Comparison of ENCODE assay signal across 10 mouse cellular contexts in genomic region chr10:126935121-126935520, GRCm38 (mm10). TPM values are rescaled to one million over a fixed set of nuclear protein-coding genes. Genes with fewer than 3 reads are reported as not detected.
DNase-seq lines count a peak whose midpoint lies in the region; ATAC-seq lines count a peak whose summit lies in the region.
"Had no signal": no experiment of that assay in that cellular context is flagged by ENCODE, and none has a peak within 500 bp of the region (broad histone marks: within the 10 kb centered on the region; RNA-seq: fewer than 3 reads in every experiment).

No protein-coding gene starts in this region.

- DNase-seq in forebrain, embryonic 10.5 days (ENCODE audit: extremely low spot score, low spot score) = no peak
- no peak for DNase-seq in forebrain, embryonic 14.5 days (ENCODE audit: low spot score)
- DNase-seq in kidney, adult 8-10 months = no peak
- DNase-seq in urinary bladder, postnatal 14 days (ENCODE audit: low spot score) = no peak
- no peak for DNase-seq in thymus, postnatal 25 days
- DNase-seq: adrenal gland, adult 2 months; cerebellum, adult 11 months had no signal

- peaks cover 37% of the 10 kb centered on the region for H3K4me1 ChIP-seq in forebrain, embryonic 10.5 days
- H3K4me1 ChIP-seq in forebrain, embryonic 14.5 days (ENCODE audit: control insufficient read depth, insufficient read depth, low read length) = peaks cover 17% of the 10 kb centered on the region
- H3K4me1 ChIP-seq in kidney, embryonic 16.5 days (ENCODE audit: insufficient read depth, low read length) = peaks cover 36% of the 10 kb centered on the region
- peaks cover 57% of the 10 kb centered on the region for H3K4me1 ChIP-seq in embryonic facial prominence, embryonic 15.5 days
- H3K4me1 ChIP-seq in limb, embryonic 15.5 days = peaks cover 56% of the 10 kb centered on the region

- peaks cover 2% of the 10 kb centered on the region for H3K27me3 ChIP-seq in forebrain, embryonic 10.5 days (ENCODE audit: poor library complexity, severe bottlenecking)
- no peaks in the 10 kb centered on the region for H3K27me3 ChIP-seq in forebrain, embryonic 14.5 days (replicated peaks; ENCODE audit: control insufficient read depth, insufficient read depth, low read length)
- H3K27me3 ChIP-seq in kidney, embryonic 16.5 days (ENCODE audit: insufficient read depth, low read length) = no peaks in the 10 kb centered on the region
- no peaks in the 10 kb centered on the region for H3K27me3 ChIP-seq in embryonic facial prominence, embryonic 15.5 days
- no peaks in the 10 kb centered on the region for H3K27me3 ChIP-seq in limb, embryonic 15.5 days

- H3K9me3 ChIP-seq in forebrain, embryonic 10.5 days = peaks cover 16% of the 10 kb centered on the region
- H3K9me3 ChIP-seq in forebrain, embryonic 14.5 days (replicated peaks; ENCODE audit: control insufficient read depth, low read length) = no peaks in the 10 kb centered on the region
- peaks cover 10% of the 10 kb centered on the region for H3K9me3 ChIP-seq in kidney, embryonic 16.5 days (ENCODE audit: low read length)
- no peaks in the 10 kb centered on the region for H3K9me3 ChIP-seq in embryonic facial prominence, embryonic 15.5 days (replicated peaks)
- H3K9me3 ChIP-seq in limb, embryonic 15.5 days = no peaks in the 10 kb centered on the region

- H3K27ac ChIP-seq in forebrain, embryonic 10.5 days = peak overlapping the region; percentile 79
- no peak overlapping the region for H3K27ac ChIP-seq in forebrain, embryonic 14.5 days (ENCODE audit: low read depth, low read length)
- peak overlapping the region; percentile 78 for H3K27ac ChIP-seq in kidney, embryonic 16.5 days (ENCODE audit: low read length)
- H3K27ac ChIP-seq in embryonic facial prominence, embryonic 15.5 days (replicated peaks) = peak overlapping the region; percentile 98
- peak overlapping the region; percentile 99 for H3K27ac ChIP-seq in limb, embryonic 15.5 days

- no peak overlapping the region for H3K4me3 ChIP-seq in forebrain, embryonic 10.5 days
- H3K4me3 ChIP-seq in forebrain, embryonic 14.5 days (ENCODE audit: low read depth, low read length) = no peak overlapping the region
- no peak overlapping the region for H3K4me3 ChIP-seq in kidney, embryonic 16.5 days (ENCODE audit: low read length)
- peak overlapping the region; percentile 7; the same call in 1 of the 2 replicates for H3K4me3 ChIP-seq in embryonic facial prominence, embryonic 15.5 days (replicated peaks)
- H3K4me3 ChIP-seq in limb, embryonic 15.5 days = no peak overlapping the region

- WGBS in forebrain, embryonic 10.5 days = 90% methylated on average over 8 of the region's 8 CpGs
- WGBS in forebrain, embryonic 14.5 days = 83% methylated on average over 8 of the region's 8 CpGs
- WGBS in kidney, embryonic 16.5 days = 44% methylated on average over 8 of the region's 8 CpGs
- WGBS in embryonic facial prominence, embryonic 15.5 days = 52% methylated on average over 8 of the region's 8 CpGs
- 44% methylated on average over 8 of the region's 8 CpGs for WGBS in limb, embryonic 15.5 days

- no peak for ATAC-seq in forebrain, embryonic 14.5 days
- ATAC-seq in kidney, embryonic 16.5 days (ENCODE audit: low FRiP score, low TSS enrichment) = no peak
- ATAC-seq in embryonic facial prominence, embryonic 15.5 days (ENCODE audit: insufficient number of reproducible peaks, low FRiP score, low TSS enrichment, low read depth) = no peak
- ATAC-seq in limb, embryonic 15.5 days (ENCODE audit: insufficient number of reproducible peaks, low FRiP score, low TSS enrichment, low read depth) = no peak

- no peak overlapping the region for H3K4me2 ChIP-seq in forebrain, embryonic 14.5 days (ENCODE audit: low read length)
- no peak overlapping the region for H3K4me2 ChIP-seq in kidney, embryonic 16.5 days (replicated peaks; ENCODE audit: low read depth, low read length)
- peak overlapping the region; percentile 38 for H3K4me2 ChIP-seq in embryonic facial prominence, embryonic 15.5 days (replicated peaks)
- peak overlapping the region; percentile 19; the same call in 1 of the 2 replicates for H3K4me2 ChIP-seq in limb, embryonic 15.5 days

- H3K9ac ChIP-seq in forebrain, embryonic 14.5 days (ENCODE audit: low read length) = no peak overlapping the region
- H3K9ac ChIP-seq in kidney, embryonic 16.5 days (replicated peaks; ENCODE audit: low read length) = peak overlapping the region; percentile 43
- no peak overlapping the region for H3K9ac ChIP-seq in embryonic facial prominence, embryonic 15.5 days
- H3K9ac ChIP-seq in limb, embryonic 15.5 days = 0 out of 2 replicates have a peak overlapping the region, but pooled peaks have one; percentile 3

- no peaks in the 10 kb centered on the region for H3K36me3 ChIP-seq in forebrain, embryonic 10.5 days (replicated peaks)
- H3K36me3 ChIP-seq in forebrain, embryonic 14.5 days (ENCODE audit: control insufficient read depth, insufficient read depth, low read length) = no peaks in the 10 kb centered on the region
- no peaks in the 10 kb centered on the region for H3K36me3 ChIP-seq in kidney, embryonic 16.5 days (ENCODE audit: insufficient read depth, low read length)
- H3K36me3 ChIP-seq in embryonic facial prominence, embryonic 15.5 days = no peaks in the 10 kb centered on the region
- no peaks in the 10 kb centered on the region for H3K36me3 ChIP-seq in limb, embryonic 15.5 days

RNA-seq across cellular contexts. Expression of gene Atp23, which starts 34.0 kb away (rescaled TPM):
- polyA plus RNA-seq in forebrain, embryonic 10.5 days (2016; fragmentation: Nextera tagmentation; extraction: Ambion mirVana) = 19.9 and 21.2 TPM in 2 replicates
- 10.0 and 10.6 TPM in 2 replicates for polyA plus RNA-seq in forebrain, embryonic 14.5 days (2014; fragmentation: Nextera tagmentation; extraction: Ambion mirVana)
- 16.5 and 18.4 TPM in 2 replicates for polyA plus RNA-seq in kidney, embryonic 16.5 days (2015; fragmentation: Nextera tagmentation; extraction: Ambion mirVana)
- 16.0 and 16.5 TPM in 2 replicates for polyA plus RNA-seq in embryonic facial prominence, embryonic 15.5 days (2015; fragmentation: Nextera tagmentation; extraction: Ambion mirVana)
- polyA plus RNA-seq in limb, embryonic 15.5 days (2015; fragmentation: Nextera tagmentation; extraction: Ambion mirVana) = 14.3 and 14.5 TPM in 2 replicates

RNA-seq across cellular contexts. Expression of gene Ctdsp2, which starts 43.4 kb away (rescaled TPM):
- polyA plus RNA-seq in forebrain, embryonic 10.5 days (2016; fragmentation: Nextera tagmentation; extraction: Ambion mirVana) = 42.3 and 42.5 TPM in 2 replicates
- polyA plus RNA-seq in forebrain, embryonic 14.5 days (2014; fragmentation: Nextera tagmentation; extraction: Ambion mirVana) = 30.2 and 34.5 TPM in 2 replicates
- 70.5 and 76.1 TPM in 2 replicates for polyA plus RNA-seq in kidney, embryonic 16.5 days (2015; fragmentation: Nextera tagmentation; extraction: Ambion mirVana)
- 92.5 and 93.9 TPM in 2 replicates for polyA plus RNA-seq in embryonic facial prominence, embryonic 15.5 days (2015; fragmentation: Nextera tagmentation; extraction: Ambion mirVana)
- polyA plus RNA-seq in limb, embryonic 15.5 days (2015; fragmentation: Nextera tagmentation; extraction: Ambion mirVana) = 72.2 and 85.8 TPM in 2 replicates

Comparison
In these comparisons a context has a peak if more than half of its experiments do, and no peak if none do; other contexts are left out.
1. H3K4me2 ChIP-seq: peak in embryonic facial prominence, embryonic 15.5 days (single experiment) and limb, embryonic 15.5 days (single experiment); none in forebrain, embryonic 14.5 days (single experiment) and kidney, embryonic 16.5 days (single experiment).
2. H3K9ac ChIP-seq: peak in kidney, embryonic 16.5 days (single experiment) and limb, embryonic 15.5 days (single experiment); none in forebrain, embryonic 14.5 days (single experiment) and embryonic facial prominence, embryonic 15.5 days (single experiment).